Mouse (Mus musculus): ENCODE results near the gene Fastkd5. TPM values are rescaled to one million over a fixed set of nuclear protein-coding genes. Genes with fewer than 3 reads are reported as not detected.
A peak's percentile ranks its signal among the peaks of the same experiment; 100 is the strongest.

Fastkd5 gene
- 3.7 and 4.3 TPM in 2 replicates for polyA plus RNA-seq (2012; rRNA removed)

DNA sequence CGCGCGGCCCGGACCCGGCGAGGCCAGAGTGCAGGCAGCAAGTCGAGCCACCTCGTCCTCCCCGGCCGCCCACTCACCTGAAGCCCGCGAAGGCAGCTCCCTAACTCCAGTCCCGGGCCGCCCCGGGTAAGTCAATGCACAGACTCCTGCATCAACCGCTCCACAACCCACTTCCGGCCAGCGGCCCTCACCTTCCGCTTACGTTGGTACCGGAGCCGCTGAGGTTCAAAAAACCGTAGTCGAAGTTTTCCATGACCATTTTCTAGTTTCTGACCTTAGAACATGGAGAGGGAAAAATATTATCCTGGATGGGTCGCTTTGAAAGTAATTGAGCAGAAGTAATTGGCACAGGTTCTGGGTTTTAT lies at the start of gene Fastkd5, which contains the start of gene Ubox5:
Gene Fastkd5, minus strand, starts transcription at position 189 of the 365 bp plus-strand sequence.
Gene Ubox5, minus strand, starts transcription at position 200 of the 365 bp plus-strand sequence.
- peak within 1 kb of the TSS; percentile 98 for H3K4me3 ChIP-seq (ENCODE audit: control insufficient read depth, insufficient read depth, low read length)
- WGBS: 1% methylated on average over 25 of the region's 25 CpGs
- H3K27me3 ChIP-seq (ENCODE audit: control insufficient read depth, insufficient read depth, low read length): no peaks in the 10 kb centered on the region
- no peaks in the 10 kb centered on the region; the same call in 1 of the 2 replicates for H3K36me3 ChIP-seq (ENCODE audit: control insufficient read depth, insufficient read depth, low read length)
- H3K27ac ChIP-seq (ENCODE audit: control insufficient read depth, insufficient read depth, low read length): no peak within 1 kb of the TSS
- peak; percentile 87 for DNase-seq
- peaks cover 14% of the 10 kb centered on the region for H3K4me1 ChIP-seq (replicated peaks; ENCODE audit: control insufficient read depth, insufficient read depth, low read length)
- TF ChIP-seq CTCF (IDR thresholded peaks at IDR 0.05; ENCODE audit: borderline replicate concordance, control insufficient read depth, extremely low read depth, insufficient read depth, low read length, poor library complexity): no peak
- TF ChIP-seq POLR2A (IDR thresholded peaks at IDR 0.05; ENCODE audit: control insufficient read depth, extremely low read depth, insufficient read depth, low read length, poor library complexity): peak; percentile 48; the same call in 1 of the 2 replicates

DNA sequence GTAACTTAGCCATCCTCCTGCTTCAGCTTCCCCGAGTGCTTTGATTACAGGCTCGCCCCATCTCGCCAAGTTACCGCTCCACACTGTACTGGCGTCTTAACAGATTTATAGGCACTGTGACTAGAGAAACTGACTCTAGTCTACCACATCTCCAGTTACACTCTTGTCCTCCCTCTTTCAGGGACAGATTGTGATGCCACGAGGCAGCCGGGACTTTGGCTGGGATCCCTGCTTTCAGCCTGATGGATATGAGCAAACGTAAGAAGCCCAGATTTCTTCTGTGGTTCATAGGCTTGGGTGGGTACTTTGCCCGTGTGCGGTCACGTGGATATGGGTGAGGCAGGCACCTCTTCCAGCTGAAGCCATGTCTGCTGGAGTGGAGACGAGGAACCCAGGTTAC lies 49.3 kb upstream of the Fastkd5 start:
- Histone ChIP-seq H3K4me1 (replicated peaks; ENCODE audit: control insufficient read depth, insufficient read depth, low read length) (no peaks in the 10 kb centered on the region), H3K4me3 (ENCODE audit: control insufficient read depth, insufficient read depth, low read length) (no peak overlapping the region), H3K27ac (ENCODE audit: control insufficient read depth, insufficient read depth, low read length) (no peak overlapping the region), H3K27me3 (ENCODE audit: control insufficient read depth, insufficient read depth, low read length) (no peaks in the 10 kb centered on the region), H3K36me3 (ENCODE audit: control insufficient read depth, insufficient read depth, low read length) (peaks cover 63% of the 10 kb centered on the region)
- TF ChIP-seq CTCF (IDR thresholded peaks at IDR 0.05; ENCODE audit: borderline replicate concordance, control insufficient read depth, extremely low read depth, insufficient read depth, low read length, poor library complexity) (no peak), POLR2A (IDR thresholded peaks at IDR 0.05; ENCODE audit: control insufficient read depth, extremely low read depth, insufficient read depth, low read length, poor library complexity) (no peak)
- DNase-seq: no peak
- 95% methylated on average over 12 of the region's 12 CpGs for WGBS

GRCm38 (mm10) chr2:130677211-130677610 lies 47.4 kb upstream of the Fastkd5 start:
- Histone ChIP-seq H3K36me3 (ENCODE audit: control insufficient read depth, insufficient read depth, low read length) (peaks cover 80% of the 10 kb centered on the region), H3K4me3 (ENCODE audit: control insufficient read depth, insufficient read depth, low read length) (no peak overlapping the region), H3K4me1 (replicated peaks; ENCODE audit: control insufficient read depth, insufficient read depth, low read length) (no peaks in the 10 kb centered on the region), H3K27ac (ENCODE audit: control insufficient read depth, insufficient read depth, low read length) (no peak overlapping the region), H3K27me3 (ENCODE audit: control insufficient read depth, insufficient read depth, low read length) (no peaks in the 10 kb centered on the region)
- no peak for TF ChIP-seq CTCF (IDR thresholded peaks at IDR 0.05; ENCODE audit: borderline replicate concordance, control insufficient read depth, extremely low read depth, insufficient read depth, low read length, poor library complexity)
- TF ChIP-seq POLR2A (IDR thresholded peaks at IDR 0.05; ENCODE audit: control insufficient read depth, extremely low read depth, insufficient read depth, low read length, poor library complexity): no peak
- DNase-seq: no peak
- 92% methylated on average over 10 of the region's 10 CpGs for WGBS

DNA sequence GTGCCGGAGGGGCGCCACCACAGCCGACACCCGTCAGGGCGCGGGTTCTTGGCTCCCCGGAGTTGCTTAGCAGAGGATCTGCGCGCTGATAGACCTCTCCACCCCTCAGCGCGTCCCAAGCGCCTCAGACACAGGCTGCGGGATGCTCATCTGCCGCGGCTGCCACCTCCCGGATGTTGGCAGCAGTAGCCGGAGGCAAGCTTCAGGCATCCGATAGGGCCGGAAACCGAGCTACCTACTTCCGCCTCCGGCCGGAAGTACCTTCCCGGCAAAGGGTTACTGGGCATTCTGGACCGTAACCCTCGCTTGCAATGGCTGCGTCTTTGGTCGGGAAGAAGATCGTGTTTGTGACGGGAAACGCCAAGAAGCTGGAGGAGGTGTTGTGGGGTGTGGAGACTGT lies 37.7 kb upstream of the Fastkd5 start, which contains the start of gene Itpa:
Gene Itpa, plus strand, starts transcription at position 52 of the 400 bp plus-strand sequence.
- WGBS: under 1% methylated on average over 31 of the region's 31 CpGs
- peaks cover 12% of the 10 kb centered on the region for H3K36me3 ChIP-seq (ENCODE audit: control insufficient read depth, insufficient read depth, low read length)
- H3K27ac ChIP-seq (ENCODE audit: control insufficient read depth, insufficient read depth, low read length): no peak within 1 kb of the TSS
- no peaks in the 10 kb centered on the region for H3K27me3 ChIP-seq (ENCODE audit: control insufficient read depth, insufficient read depth, low read length)
- peak; percentile 88 for TF ChIP-seq CTCF (IDR thresholded peaks at IDR 0.05; ENCODE audit: borderline replicate concordance, control insufficient read depth, extremely low read depth, insufficient read depth, low read length, poor library complexity)
- TF ChIP-seq POLR2A (IDR thresholded peaks at IDR 0.05; ENCODE audit: control insufficient read depth, extremely low read depth, insufficient read depth, low read length, poor library complexity): peak; percentile 53; the same call in 1 of the 2 replicates
- peaks cover 17% of the 10 kb centered on the region for H3K4me1 ChIP-seq (replicated peaks; ENCODE audit: control insufficient read depth, insufficient read depth, low read length)
- peak within 1 kb of the TSS; percentile 63 for H3K4me3 ChIP-seq (ENCODE audit: control insufficient read depth, insufficient read depth, low read length)
- peak; percentile 90 for DNase-seq

DNA sequence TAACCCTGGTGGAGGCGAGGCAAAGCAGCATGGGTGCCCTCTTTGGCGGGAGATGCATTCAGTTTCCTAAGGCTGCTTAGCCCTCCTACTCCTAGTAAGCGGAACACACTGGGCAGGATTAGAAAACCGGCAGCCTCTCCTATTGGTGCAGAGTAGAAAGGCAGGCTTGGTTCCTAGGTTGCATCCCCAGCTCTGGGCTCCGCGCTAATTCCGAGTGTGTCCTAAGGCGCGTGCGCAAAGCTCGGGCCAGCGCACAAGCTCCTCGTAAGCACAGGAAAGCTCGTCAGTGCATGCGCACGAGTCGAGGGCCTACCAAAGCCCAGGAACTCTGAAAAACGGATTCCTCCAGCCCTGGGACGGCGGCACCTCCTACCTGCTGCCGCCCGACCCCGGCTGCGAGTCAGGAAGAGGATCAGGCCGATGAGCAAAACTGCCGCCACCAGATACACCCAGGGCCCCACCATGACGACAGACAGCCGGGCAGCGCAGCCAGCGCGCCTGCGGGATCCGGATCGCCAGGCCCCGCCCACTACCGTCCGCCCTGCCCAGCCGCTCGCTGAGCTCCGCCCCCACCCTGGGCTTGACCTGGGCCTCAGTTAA lies 34.4 kb upstream of the Fastkd5 start, which contains the start of gene Ddrgk1:
Gene Ddrgk1, minus strand, starts transcription at position 558 of the 600 bp plus-strand sequence.
- Histone ChIP-seq H3K4me1 (replicated peaks; ENCODE audit: control insufficient read depth, insufficient read depth, low read length) (peaks cover 17% of the 10 kb centered on the region), H3K27me3 (ENCODE audit: control insufficient read depth, insufficient read depth, low read length) (no peaks in the 10 kb centered on the region), H3K36me3 (ENCODE audit: control insufficient read depth, insufficient read depth, low read length) (peaks cover 3% of the 10 kb centered on the region; the same call in 1 of the 2 replicates), H3K27ac (ENCODE audit: control insufficient read depth, insufficient read depth, low read length) (peak within 1 kb of the TSS; percentile 74), H3K4me3 (ENCODE audit: control insufficient read depth, insufficient read depth, low read length) (peak within 1 kb of the TSS; percentile 81)
- TF ChIP-seq CTCF (IDR thresholded peaks at IDR 0.05; ENCODE audit: borderline replicate concordance, control insufficient read depth, extremely low read depth, insufficient read depth, low read length, poor library complexity): peak; percentile 51; the same call in 1 of the 2 replicates
- peak; percentile 63 for TF ChIP-seq POLR2A (IDR thresholded peaks at IDR 0.05; ENCODE audit: control insufficient read depth, extremely low read depth, insufficient read depth, low read length, poor library complexity)
- under 1% methylated on average over 40 of the region's 40 CpGs for WGBS
- DNase-seq: peak; percentile 89

GRCm38 (mm10) chr2:130663342-130663741 lies 33.5 kb upstream of the Fastkd5 start:
- Histone ChIP-seq H3K4me3 (ENCODE audit: control insufficient read depth, insufficient read depth, low read length) (no peak overlapping the region), H3K27me3 (ENCODE audit: control insufficient read depth, insufficient read depth, low read length) (no peaks in the 10 kb centered on the region), H3K36me3 (ENCODE audit: control insufficient read depth, insufficient read depth, low read length) (peaks cover 3% of the 10 kb centered on the region; the same call in 1 of the 2 replicates), H3K27ac (ENCODE audit: control insufficient read depth, insufficient read depth, low read length) (no peak overlapping the region), H3K4me1 (replicated peaks; ENCODE audit: control insufficient read depth, insufficient read depth, low read length) (peaks cover 17% of the 10 kb centered on the region)
- no peak for DNase-seq
- 92% methylated on average over 11 of the region's 11 CpGs for WGBS
- no peak for TF ChIP-seq CTCF (IDR thresholded peaks at IDR 0.05; ENCODE audit: borderline replicate concordance, control insufficient read depth, extremely low read depth, insufficient read depth, low read length, poor library complexity)
- TF ChIP-seq POLR2A (IDR thresholded peaks at IDR 0.05; ENCODE audit: control insufficient read depth, extremely low read depth, insufficient read depth, low read length, poor library complexity): no peak

All from thymus, adult 2 months (tissue).